Mouse (Mus musculus) spleen, postnatal 14 days (tissue): Measurements from ENCODE around the gene Nap1l2.
"Not testable (repeated sequence)": the region's sequence is repeated elsewhere in the genome, so short reads cannot be mapped to it uniquely, and the experiment has no call there.

Experiments
- DNase-seq, 2 experiments: peaks; one replicate each; pipeline ENCODE4 v3.0.0; 2021 to 2022; ENCODE audit warnings: low spot score in 2 of 2

Nap1l2 gene

GRCm38 (mm10) chrX:103186431-103186786 is at the start of gene Nap1l2:
Nap1l2 (minus strand) TSS chrX:103186640.
- DNase-seq, result no peak

- DNase-seq, result no peak
These were observed 28.8 kb upstream of the Nap1l2 start for GRCm38 (mm10) chrX:103215251-103215650.

- DNase-seq, result no peak
These were observed 389 bp upstream of the Nap1l2 start for GRCm38 (mm10) chrX:103186829-103187228.

GRCm38 (mm10) chrX:103185781-103186430 is 534 bp downstream of the Nap1l2 start:
- DNase-seq, result no peak

GRCm38 (mm10) chrX:103183536-103183935 is 2.9 kb downstream of the Nap1l2 start:
- DNase-seq, result no peak

- DNase-seq, result no peak
These were observed 6.5 kb downstream of the Nap1l2 start for GRCm38 (mm10) chrX:103179771-103180558.

- not testable (repeated sequence) for DNase-seq
These were observed 21.4 kb downstream of the Nap1l2 start for GRCm38 (mm10) chrX:103164948-103165605.

GRCm38 (mm10) chrX:103156134-103156533 is 30.3 kb downstream of the Nap1l2 start:
- no peak for DNase-seq

GRCm38 (mm10) chrX:103138549-103138948 is 47.9 kb downstream of the Nap1l2 start:
- DNase-seq, result no peak
